Mouse (Mus musculus) kidney, postnatal 0 days (tissue): Measurements from ENCODE around the gene Pdcd2. TPM values are rescaled to one million over a fixed set of nuclear protein-coding genes. Genes with fewer than 3 reads are reported as not detected.

ENCODE experiments used
- ATAC-seq: fragments of 200-750 bp; cut with Nextera tagmentation; replicated peaks from 2 replicates; pipeline ENCODE4 v1.8.0; 2017; ENCODE audit warnings: low read depth, moderate number of reproducible peaks, moderate TSS enrichment, moderate library complexity; ENCODE audit not compliant: low FRiP score
- DNase-seq: peaks from one replicate; pipeline ENCODE4 v3.0.0-alpha.2; 2016; ENCODE audit warnings: low spot score
- H3K27ac ChIP-seq: fragments of 300-500 bp; sonication (generic); 2 replicates; pipeline ENCODE4 v1.5.1; 2014; ENCODE audit warnings: mild to moderate bottlenecking
- H3K27me3 ChIP-seq: fragments of 300-500 bp; sonication (generic); 2 replicates; pipeline ENCODE4 v1.6.1; 2014; ENCODE audit warnings: low read length, mixed read lengths; ENCODE audit not compliant: insufficient read depth
- H3K36me3 ChIP-seq: fragments of 300-500 bp; sonication (generic); 2 replicates; pipeline ENCODE4 v1.6.1; 2014; ENCODE audit warnings: low read length, mixed read lengths; ENCODE audit not compliant: insufficient read depth
- H3K4me1 ChIP-seq: fragments of 300-500 bp; sonication (generic); replicated peaks from 2 replicates; pipeline ENCODE4 v1.6.1; 2014; ENCODE audit warnings: antibody characterized with exemption, low read length, mixed read lengths; ENCODE audit not compliant: insufficient read depth
- H3K4me2 ChIP-seq: fragments of 300-500 bp; sonication (generic); 2 replicates; pipeline ENCODE4 v1.6.1; 2014; ENCODE audit warnings: mild to moderate bottlenecking, low read length, moderate library complexity, mixed read lengths
- H3K4me3 ChIP-seq: fragments of 300-500 bp; sonication (generic); replicated peaks from 2 replicates; pipeline ENCODE4 v1.5.1; 2014; ENCODE audit warnings: low read depth, low read length
- H3K9ac ChIP-seq: fragments of 300-500 bp; sonication (generic); 2 replicates; pipeline ENCODE4 v1.6.1; 2014; ENCODE audit warnings: low read depth, low read length
- H3K9me3 ChIP-seq: fragments of 300-500 bp; sonication (generic); replicated peaks from 2 replicates; pipeline ENCODE4 v1.6.1; 2016; ENCODE audit warnings: low read length, inconsistent platforms, mixed read lengths
- CTCF ChIP-seq: IDR thresholded peaks from 2 replicates; pipeline ENCODE4 v1.5.1; 2016; ENCODE audit warnings: antibody characterized with exemption, low read depth, mild to moderate bottlenecking, moderate library complexity
- WGBS: fragments of 180-500 bp; shearing (Covaris S2); extraction: QIAGEN DNeasy Blood & Tissue Kit; methylation state at CpG from one replicate; pipeline ENCODE4 v1.1.7; 2014; 5-methylcytosine and 5-hydroxymethylcytosine counted together
- polyA plus RNA-seq: library from polyadenylated mRNA; unstranded; fragments of >200 nt; fragmentation: Nextera tagmentation; extraction: Ambion mirVana; gene quantifications from 2 replicates; pipeline ENCODE4 v1.2.1, GENCODE M21; 2015

The Pdcd2 gene
- polyA plus RNA-seq, 1 experiment from 2014 or later: 57.5 TPM

GRCm38 (mm10) chr17:15472671-15473070 lies 54.4 kb downstream of the Pdcd2 start:
- Histone ChIP-seq H3K9me3 (no peaks in the 10 kb centered on the region), H3K4me3 (no peak overlapping the region), H3K27ac (no peak overlapping the region), H3K4me2 (no peak overlapping the region), H3K9ac (no peak overlapping the region), H3K4me1 (no peaks in the 10 kb centered on the region), H3K27me3 (no peaks in the 10 kb centered on the region), H3K36me3 (peaks cover 58% of the 10 kb centered on the region)
- ATAC-seq (no peak), DNase-seq (no peak)
- 92% methylated on average over 4 of the region's 4 CpGs for WGBS
- peak; percentile 46 for TF ChIP-seq CTCF

Other genes with a start within 250 kb of the Pdcd2 start
- gene Dll1, start 150.4 kb downstream of the Pdcd2 start, polyA plus RNA-seq: 21.4 and 22.3 TPM in 2 replicates
- 18.4 and 19.9 TPM in 2 replicates for gene Fam120b, start 131.1 kb downstream of the Pdcd2 start, polyA plus RNA-seq
- gene Psmb1, start 27.6 kb downstream of the Pdcd2 start, polyA plus RNA-seq: 296 and 318 TPM in 2 replicates
- 39.7 and 41.0 TPM in 2 replicates for gene Tbp, start 27.4 kb downstream of the Pdcd2 start, polyA plus RNA-seq
- 1.8 and 1.9 TPM in 2 replicates for gene Prdm9, start 37.1 kb upstream of the Pdcd2 start, polyA plus RNA-seq
- gene Chd1, start 177.7 kb upstream of the Pdcd2 start, polyA plus RNA-seq: 23.4 and 24.4 TPM in 2 replicates